Mouse (Mus musculus): ENCODE measurements around the gene Kalrn. TPM values are rescaled to one million over a fixed set of nuclear protein-coding genes. Genes with fewer than 3 reads are reported as not detected.

The Kalrn gene
- polyA plus RNA-seq, 1 experiment from 2014 or later = 22.1 TPM

GRCm38 (mm10) chr16:34031565-34031964 is 541.8 kb downstream of the Kalrn start:
- Histone ChIP-seq H3K4me1 (ENCODE audit: control insufficient read depth, insufficient read depth, low read length) (0 out of 2 replicates have a peak, but pooled peaks cover 5% of the 10 kb centered on the region), H3K9ac (replicated peaks; ENCODE audit: low read depth, low read length) (no peak overlapping the region), H3K27ac (ENCODE audit: low read length) (no peak overlapping the region), H3K27me3 (ENCODE audit: control insufficient read depth, insufficient read depth, low read length) (no peaks in the 10 kb centered on the region), H3K36me3 (ENCODE audit: control insufficient read depth, insufficient read depth, low read length) (peaks cover 22% of the 10 kb centered on the region), H3K4me3 (ENCODE audit: low read depth, low read length) (no peak overlapping the region), H3K4me2 (replicated peaks; ENCODE audit: low read depth, low read length) (no peak overlapping the region), H3K9me3 (ENCODE audit: control insufficient read depth, low read depth, low read length) (no peaks in the 10 kb centered on the region)
- peak; percentile 76 for ATAC-seq (ENCODE audit: insufficient number of reproducible peaks, insufficient read depth, low FRiP score, low read depth)
- WGBS = 73% methylated on average over 9 of the region's 9 CpGs

DNA sequence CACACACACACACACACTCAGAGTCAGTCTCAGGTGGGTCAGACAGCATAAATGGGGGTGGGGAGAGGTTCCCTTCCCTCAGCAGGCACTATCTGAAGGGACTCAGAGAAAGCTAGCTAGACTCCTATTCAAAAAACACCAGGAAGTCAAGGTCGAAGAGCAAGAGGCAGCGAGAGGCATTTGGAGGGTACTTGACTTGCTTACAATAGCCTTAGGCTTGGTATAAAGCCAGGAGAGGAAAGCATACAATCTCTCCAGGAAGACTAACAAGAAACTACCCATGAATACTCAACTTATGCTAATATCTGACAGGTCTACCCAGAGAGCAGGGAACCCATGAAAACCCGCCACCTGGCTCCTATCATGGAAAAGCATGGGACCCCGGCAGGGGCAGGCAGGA is 543.0 kb downstream of the Kalrn start:
- Histone ChIP-seq H3K27me3 (ENCODE audit: control insufficient read depth, insufficient read depth, low read length) (no peaks in the 10 kb centered on the region), H3K4me1 (ENCODE audit: control insufficient read depth, insufficient read depth, low read length) (0 out of 2 replicates have a peak, but pooled peaks cover 5% of the 10 kb centered on the region), H3K4me3 (ENCODE audit: low read depth, low read length) (no peak overlapping the region), H3K9ac (replicated peaks; ENCODE audit: low read depth, low read length) (no peak overlapping the region), H3K9me3 (ENCODE audit: control insufficient read depth, low read depth, low read length) (no peaks in the 10 kb centered on the region), H3K27ac (ENCODE audit: low read length) (no peak overlapping the region), H3K4me2 (replicated peaks; ENCODE audit: low read depth, low read length) (no peak overlapping the region), H3K36me3 (ENCODE audit: control insufficient read depth, insufficient read depth, low read length) (peaks cover 23% of the 10 kb centered on the region)
- 68% methylated on average over 4 of the region's 4 CpGs for WGBS
- no peak for ATAC-seq (ENCODE audit: insufficient number of reproducible peaks, insufficient read depth, low FRiP score, low read depth)

DNA sequence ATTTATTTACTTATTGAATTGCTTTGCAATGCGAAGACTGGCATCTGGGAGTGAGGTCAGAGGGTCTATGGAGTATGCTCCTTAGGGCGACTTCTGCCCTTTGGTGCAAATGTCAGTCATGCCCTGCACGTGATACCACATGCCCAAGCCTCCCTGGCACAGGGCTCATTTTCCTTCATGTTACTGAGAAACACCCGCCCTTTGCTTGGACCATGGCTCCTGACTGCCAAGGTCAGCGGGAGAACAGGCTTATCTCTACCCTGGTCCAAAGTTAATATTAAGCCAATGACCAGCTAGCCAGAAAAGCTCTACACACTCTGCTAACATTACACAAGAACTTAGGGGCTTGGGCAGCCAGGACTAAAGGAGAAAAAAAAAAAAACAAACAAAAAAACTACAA is 543.5 kb downstream of the Kalrn start:
- Histone ChIP-seq H3K4me3 (ENCODE audit: low read depth, low read length) (no peak overlapping the region), H3K9ac (replicated peaks; ENCODE audit: low read depth, low read length) (no peak overlapping the region), H3K4me1 (ENCODE audit: control insufficient read depth, insufficient read depth, low read length) (0 out of 2 replicates have a peak, but pooled peaks cover under 1% of the 10 kb centered on the region), H3K27ac (ENCODE audit: low read length) (no peak overlapping the region), H3K27me3 (ENCODE audit: control insufficient read depth, insufficient read depth, low read length) (no peaks in the 10 kb centered on the region), H3K36me3 (ENCODE audit: control insufficient read depth, insufficient read depth, low read length) (peaks cover 23% of the 10 kb centered on the region), H3K4me2 (replicated peaks; ENCODE audit: low read depth, low read length) (no peak overlapping the region), H3K9me3 (ENCODE audit: control insufficient read depth, low read depth, low read length) (no peaks in the 10 kb centered on the region)
- ATAC-seq (ENCODE audit: insufficient number of reproducible peaks, insufficient read depth, low FRiP score, low read depth) = no peak
- WGBS = 70% methylated on average over 5 of the region's 5 CpGs

DNA sequence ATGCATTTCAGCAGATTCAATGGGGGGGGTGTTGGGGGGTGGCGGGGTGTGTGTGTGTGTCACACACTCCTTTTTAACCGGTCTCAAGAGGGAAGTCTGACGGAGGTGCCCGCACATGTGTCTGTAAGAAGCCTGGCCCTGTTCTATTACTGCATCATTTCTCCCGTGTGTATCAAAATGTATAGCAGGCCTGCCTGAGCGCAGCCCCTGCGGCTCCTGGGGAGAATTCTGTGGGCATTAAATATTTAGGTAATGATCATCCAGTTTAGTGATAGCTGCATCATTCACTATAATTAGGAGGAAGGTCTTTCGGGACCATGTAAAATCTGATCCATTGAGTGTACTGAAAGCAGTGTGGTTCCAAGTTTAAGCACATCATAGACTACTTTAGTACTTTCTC is 556.1 kb downstream of the Kalrn start:
- Histone ChIP-seq H3K4me3 (ENCODE audit: low read depth, low read length) (no peak overlapping the region), H3K9ac (replicated peaks; ENCODE audit: low read depth, low read length) (no peak overlapping the region), H3K4me1 (ENCODE audit: control insufficient read depth, insufficient read depth, low read length) (no peaks in the 10 kb centered on the region), H3K4me2 (replicated peaks; ENCODE audit: low read depth, low read length) (no peak overlapping the region), H3K27me3 (ENCODE audit: control insufficient read depth, insufficient read depth, low read length) (no peaks in the 10 kb centered on the region), H3K36me3 (ENCODE audit: control insufficient read depth, insufficient read depth, low read length) (peaks cover 10% of the 10 kb centered on the region), H3K27ac (ENCODE audit: low read length) (no peak overlapping the region), H3K9me3 (ENCODE audit: control insufficient read depth, low read depth, low read length) (peaks cover 11% of the 10 kb centered on the region; the same call in 1 of the 2 replicates)
- no peak for ATAC-seq (ENCODE audit: insufficient number of reproducible peaks, insufficient read depth, low FRiP score, low read depth)
- WGBS = 92% methylated on average over 8 of the region's 8 CpGs

DNA sequence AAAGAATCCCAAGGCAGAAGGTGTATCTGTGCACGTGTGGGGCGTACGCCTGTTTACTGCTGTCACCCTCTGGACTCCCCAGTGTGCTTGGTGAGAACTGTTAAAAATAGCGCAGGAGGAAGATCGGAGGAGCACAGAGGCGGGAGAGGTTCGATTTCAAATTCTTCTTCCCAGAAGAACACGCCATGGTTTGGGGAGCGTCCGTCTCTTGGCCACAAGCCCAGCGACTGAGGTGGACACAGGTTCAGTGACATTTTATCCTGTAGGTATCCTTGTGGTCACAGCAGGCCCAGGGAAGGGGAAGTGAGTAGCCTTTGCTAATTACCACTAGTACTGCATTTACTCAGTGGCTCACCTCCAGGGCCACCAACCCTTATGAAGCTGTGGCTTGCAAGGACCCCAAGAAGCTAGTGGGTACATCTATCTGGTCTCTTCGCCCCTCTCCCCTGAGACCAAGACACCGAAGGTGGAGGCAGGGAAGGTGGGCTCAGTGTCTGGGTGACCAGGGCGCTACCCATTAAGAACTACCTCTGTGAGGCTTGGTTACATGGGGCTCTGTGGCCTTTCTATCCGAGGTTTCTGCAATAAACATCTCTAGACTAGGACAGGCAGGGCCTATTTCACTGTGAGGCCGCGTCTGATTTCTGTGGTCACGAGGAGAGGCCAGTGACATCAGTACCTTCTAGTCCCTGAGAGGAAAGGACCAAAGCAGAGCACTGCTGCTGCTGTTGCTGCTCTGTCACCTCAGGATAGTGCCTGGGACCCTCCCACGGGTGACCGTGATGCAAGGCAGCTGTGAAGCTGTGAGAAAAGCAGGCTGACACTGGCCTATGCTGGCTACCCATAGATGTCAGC is 561.1 kb downstream of the Kalrn start:
- H3K27ac ChIP-seq (ENCODE audit: low read length) = no peak overlapping the region
- ATAC-seq (ENCODE audit: insufficient number of reproducible peaks, insufficient read depth, low FRiP score, low read depth) = no peak
- peaks cover 13% of the 10 kb centered on the region; the same call in 1 of the 2 replicates for H3K36me3 ChIP-seq (ENCODE audit: control insufficient read depth, insufficient read depth, low read length)
- H3K27me3 ChIP-seq (ENCODE audit: control insufficient read depth, insufficient read depth, low read length) = no peaks in the 10 kb centered on the region
- no peak overlapping the region for H3K4me2 ChIP-seq (replicated peaks; ENCODE audit: low read depth, low read length)
- H3K4me1 ChIP-seq (ENCODE audit: control insufficient read depth, insufficient read depth, low read length) = no peaks in the 10 kb centered on the region
- H3K9ac ChIP-seq (replicated peaks; ENCODE audit: low read depth, low read length) = no peak overlapping the region
- WGBS = 88% methylated on average over 20 of the region's 20 CpGs
- H3K9me3 ChIP-seq (ENCODE audit: control insufficient read depth, low read depth, low read length) = no peaks in the 10 kb centered on the region
- no peak overlapping the region for H3K4me3 ChIP-seq (ENCODE audit: low read depth, low read length)

DNA sequence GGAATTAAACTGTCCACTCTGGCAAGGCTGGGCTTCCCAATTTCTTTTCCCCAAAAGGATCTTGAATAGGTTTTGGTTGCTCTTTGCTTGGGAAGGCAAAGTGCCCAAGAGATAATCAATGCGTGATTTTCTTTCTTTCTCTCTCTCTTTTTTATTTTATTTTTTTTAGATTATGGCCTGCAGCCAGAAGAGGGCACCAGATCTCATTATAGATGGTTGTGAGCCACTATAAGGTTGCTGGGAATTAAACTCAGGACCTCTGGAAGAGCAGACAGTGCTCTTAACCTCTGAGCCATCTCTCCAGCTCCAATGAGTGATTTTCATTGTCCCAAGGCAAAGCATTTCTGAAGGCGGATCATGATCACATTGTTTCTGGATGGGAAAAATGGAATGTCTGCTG is 563.8 kb downstream of the Kalrn start:
- peaks cover 9% of the 10 kb centered on the region; the same call in 1 of the 2 replicates for H3K36me3 ChIP-seq (ENCODE audit: control insufficient read depth, insufficient read depth, low read length)
- no peak overlapping the region for H3K9ac ChIP-seq (replicated peaks; ENCODE audit: low read depth, low read length)
- no peaks in the 10 kb centered on the region for H3K27me3 ChIP-seq (ENCODE audit: control insufficient read depth, insufficient read depth, low read length)
- peaks cover 5% of the 10 kb centered on the region for H3K4me1 ChIP-seq (ENCODE audit: control insufficient read depth, insufficient read depth, low read length)
- H3K4me3 ChIP-seq (ENCODE audit: low read depth, low read length) = no peak overlapping the region
- no peak overlapping the region for H3K27ac ChIP-seq (ENCODE audit: low read length)
- H3K9me3 ChIP-seq (ENCODE audit: control insufficient read depth, low read depth, low read length) = no peaks in the 10 kb centered on the region
- WGBS = 92% methylated on average over 2 of the region's 2 CpGs
- ATAC-seq (ENCODE audit: insufficient number of reproducible peaks, insufficient read depth, low FRiP score, low read depth) = no peak
- H3K4me2 ChIP-seq (replicated peaks; ENCODE audit: low read depth, low read length) = no peak overlapping the region

DNA sequence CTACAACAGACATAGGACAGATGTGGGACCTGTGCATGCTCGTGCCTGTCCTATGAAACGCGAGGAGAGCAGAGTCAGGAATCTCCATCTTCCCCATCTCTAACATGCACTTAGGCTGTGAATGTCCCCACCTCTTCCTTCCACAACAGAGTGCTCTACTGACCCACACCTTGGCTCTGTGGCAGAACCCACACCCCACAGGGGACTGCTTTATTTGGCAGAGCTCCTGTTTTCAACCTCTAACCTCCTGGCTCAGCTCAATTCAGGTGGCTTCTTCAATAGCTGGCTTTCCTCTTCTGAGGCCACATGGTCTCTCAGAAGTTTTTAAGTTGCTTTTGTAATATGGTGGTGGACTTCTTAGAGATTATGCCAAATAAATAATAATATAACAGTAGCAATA is 567.3 kb downstream of the Kalrn start:
- H3K9me3 ChIP-seq (ENCODE audit: control insufficient read depth, low read depth, low read length) = no peaks in the 10 kb centered on the region
- ATAC-seq (ENCODE audit: insufficient number of reproducible peaks, insufficient read depth, low FRiP score, low read depth) = no peak
- H3K9ac ChIP-seq (replicated peaks; ENCODE audit: low read depth, low read length) = no peak overlapping the region

DNA sequence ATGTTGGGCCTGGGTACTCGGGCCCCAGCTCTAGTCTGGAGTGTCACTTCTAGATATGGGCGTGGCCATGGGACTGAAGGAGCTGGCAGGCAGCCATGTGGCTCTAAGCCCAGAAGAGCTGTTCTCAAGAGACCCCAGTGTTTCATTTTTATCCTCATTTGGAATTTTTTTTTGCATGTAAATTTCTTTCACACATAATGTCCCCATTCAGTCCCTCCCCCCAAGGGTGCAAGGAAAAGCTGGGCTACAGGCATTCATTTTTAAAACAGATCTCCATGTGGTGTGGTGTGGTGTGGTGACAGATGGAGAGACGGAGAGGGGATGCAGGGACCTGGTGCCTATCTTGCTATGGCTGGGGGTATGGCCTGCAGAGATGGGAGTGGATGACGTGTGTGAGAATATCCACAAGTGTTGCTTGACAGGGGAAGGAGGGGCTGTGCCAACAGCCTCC is 569.2 kb downstream of the Kalrn start:
- H3K9ac ChIP-seq (replicated peaks; ENCODE audit: low read depth, low read length) = no peak overlapping the region
- no peak overlapping the region for H3K4me3 ChIP-seq (ENCODE audit: low read depth, low read length)
- H3K4me1 ChIP-seq (ENCODE audit: control insufficient read depth, insufficient read depth, low read length) = peaks cover 17% of the 10 kb centered on the region
- H3K27me3 ChIP-seq (ENCODE audit: control insufficient read depth, insufficient read depth, low read length) = no peaks in the 10 kb centered on the region
- no peaks in the 10 kb centered on the region for H3K9me3 ChIP-seq (ENCODE audit: control insufficient read depth, low read depth, low read length)
- WGBS = 37% methylated on average over 4 of the region's 4 CpGs
- H3K4me2 ChIP-seq (replicated peaks; ENCODE audit: low read depth, low read length) = no peak overlapping the region
- H3K36me3 ChIP-seq (ENCODE audit: control insufficient read depth, insufficient read depth, low read length) = no peaks in the 10 kb centered on the region
- peak overlapping the region; percentile 56 for H3K27ac ChIP-seq (ENCODE audit: low read length)
- peak; percentile 56; the same call in 1 of the 2 replicates for ATAC-seq (ENCODE audit: insufficient number of reproducible peaks, insufficient read depth, low FRiP score, low read depth)

More for the DNA sequence above, 567.3 kb downstream of the Kalrn start:
- Histone ChIP-seq H3K4me3 (ENCODE audit: low read depth, low read length) (no peak overlapping the region), H3K27ac (ENCODE audit: low read length) (no peak overlapping the region), H3K4me2 (replicated peaks; ENCODE audit: low read depth, low read length) (no peak overlapping the region), H3K4me1 (ENCODE audit: control insufficient read depth, insufficient read depth, low read length) (peaks cover 16% of the 10 kb centered on the region), H3K36me3 (ENCODE audit: control insufficient read depth, insufficient read depth, low read length) (peaks cover under 1% of the 10 kb centered on the region; the same call in 1 of the 2 replicates), H3K27me3 (ENCODE audit: control insufficient read depth, insufficient read depth, low read length) (no peaks in the 10 kb centered on the region)
- 92% methylated on average over 3 of the region's 3 CpGs for WGBS
